Mouse (Mus musculus): ENCODE measurements around the gene Cckar. TPM values are rescaled to one million over a fixed set of nuclear protein-coding genes. Genes with fewer than 3 reads are reported as not detected.
A peak's percentile ranks its signal among the peaks of the same experiment; 100 is the strongest.

Cckar gene
- total and polyA plus RNA-seq, 2 experiments from 2014 or later, result 0.05 TPM; not detected in 1

GRCm38 (mm10) chr5:53661508-53661907 lies 46.0 kb downstream of the Cckar start:
- Histone ChIP-seq H3K4me1 (ENCODE audit: control insufficient read depth, insufficient read depth) (no peaks in the 10 kb centered on the region), H3K36me3 (replicated peaks; ENCODE audit: control insufficient read depth, insufficient read depth, low read length) (peaks cover 11% of the 10 kb centered on the region; the same call in 1 of the 2 replicates), H3K4me3 (ENCODE audit: low read depth, low read length) (no peak overlapping the region), H3K4me2 (ENCODE audit: low read depth, low read length) (no peak overlapping the region), H3K9me3 (replicated peaks; ENCODE audit: control insufficient read depth, low read length) (no peaks in the 10 kb centered on the region), H3K27me3 (ENCODE audit: control insufficient read depth, insufficient read depth, low read length) (no peaks in the 10 kb centered on the region), H3K9ac (replicated peaks; ENCODE audit: low read depth, low read length) (no peak overlapping the region), H3K27ac (ENCODE audit: low read depth) (no peak overlapping the region)
- 71% methylated on average over 2 of the region's 2 CpGs for WGBS
- ATAC-seq (ENCODE audit: insufficient read depth, low read depth) (no peak), DNase-seq (ENCODE audit: low spot score) (no peak)
- no peak for TF ChIP-seq EP300 (IDR thresholded peaks at IDR 0.05; ENCODE audit: low read depth)
- TF ChIP-seq CTCF (IDR thresholded peaks at IDR 0.05; ENCODE audit: low read depth), result no peak

GRCm38 (mm10) chr5:53657925-53658324 lies 49.6 kb downstream of the Cckar start:
- DNase-seq (ENCODE audit: low spot score) (peak; percentile 20), ATAC-seq (ENCODE audit: insufficient read depth, low read depth) (peak; percentile 55; the same call in 1 of the 2 replicates)
- 82% methylated on average over 6 of the region's 6 CpGs for WGBS
- Histone ChIP-seq H3K4me1 (ENCODE audit: control insufficient read depth, insufficient read depth) (no peaks in the 10 kb centered on the region), H3K9me3 (replicated peaks; ENCODE audit: control insufficient read depth, low read length) (no peaks in the 10 kb centered on the region), H3K27ac (ENCODE audit: low read depth) (no peak overlapping the region), H3K4me3 (ENCODE audit: low read depth, low read length) (no peak overlapping the region), H3K36me3 (replicated peaks; ENCODE audit: control insufficient read depth, insufficient read depth, low read length) (peaks cover 17% of the 10 kb centered on the region; the same call in 1 of the 2 replicates), H3K9ac (replicated peaks; ENCODE audit: low read depth, low read length) (no peak overlapping the region), H3K4me2 (ENCODE audit: low read depth, low read length) (no peak overlapping the region), H3K27me3 (ENCODE audit: control insufficient read depth, insufficient read depth, low read length) (no peaks in the 10 kb centered on the region)
- TF ChIP-seq EP300 (IDR thresholded peaks at IDR 0.05; ENCODE audit: low read depth) (no peak), CTCF (IDR thresholded peaks at IDR 0.05; ENCODE audit: low read depth) (peak; percentile 59)

DNA sequence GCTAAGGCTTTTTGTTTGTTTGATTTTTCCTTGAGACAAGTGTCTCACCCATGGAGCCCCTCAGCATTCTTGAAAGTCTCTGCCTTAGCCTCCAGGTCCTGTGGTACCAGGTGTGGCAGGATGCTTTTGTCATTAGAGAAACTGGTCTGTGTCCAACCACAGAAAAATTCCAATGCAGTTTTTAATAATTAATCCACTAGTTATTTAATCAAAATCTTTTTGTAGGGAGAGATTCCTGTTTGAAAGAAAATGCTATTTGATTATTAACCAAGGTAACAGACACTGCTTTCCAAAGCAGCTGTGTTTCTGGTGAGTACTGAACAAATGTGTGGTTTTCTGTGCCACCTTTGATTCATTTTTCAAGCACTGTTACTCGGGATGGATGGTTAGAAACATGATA lies 50.9 kb downstream of the Cckar start:
- Histone ChIP-seq H3K27me3 (ENCODE audit: control insufficient read depth, insufficient read depth, low read length) (no peaks in the 10 kb centered on the region), H3K4me3 (ENCODE audit: low read depth, low read length) (no peak overlapping the region), H3K9ac (replicated peaks; ENCODE audit: low read depth, low read length) (no peak overlapping the region), H3K4me2 (ENCODE audit: low read depth, low read length) (no peak overlapping the region), H3K4me1 (ENCODE audit: control insufficient read depth, insufficient read depth) (no peaks in the 10 kb centered on the region), H3K27ac (ENCODE audit: low read depth) (no peak overlapping the region), H3K36me3 (replicated peaks; ENCODE audit: control insufficient read depth, insufficient read depth, low read length) (peaks cover 28% of the 10 kb centered on the region), H3K9me3 (replicated peaks; ENCODE audit: control insufficient read depth, low read length) (no peaks in the 10 kb centered on the region)
- WGBS, result 37% methylated on average over 1 of the region's 1 CpGs
- ATAC-seq (ENCODE audit: insufficient read depth, low read depth) (no peak), DNase-seq (ENCODE audit: low spot score) (no peak)
- TF ChIP-seq CTCF (IDR thresholded peaks at IDR 0.05; ENCODE audit: low read depth) (no peak), EP300 (IDR thresholded peaks at IDR 0.05; ENCODE audit: low read depth) (no peak)

Other genes starting within 250 kb of the Cckar start
- 19.9 and 22.0 TPM in 2 replicates for gene Rbpj, start 241.6 kb downstream of the Cckar start, total RNA-seq (2014; rRNA removed; ENCODE audit: low replicate concordance)
- 11.4 and 12.6 TPM in 2 replicates for gene Rbpj, start 241.6 kb downstream of the Cckar start, polyA plus RNA-seq (2015; fragmentation: Nextera tagmentation; extraction: Ambion mirVana)
- gene Tbc1d19, start 101.9 kb upstream of the Cckar start, total RNA-seq (2014; rRNA removed; ENCODE audit: low replicate concordance), result 21.2 and 25.1 TPM in 2 replicates
- gene Tbc1d19, start 101.9 kb upstream of the Cckar start, polyA plus RNA-seq (2015; fragmentation: Nextera tagmentation; extraction: Ambion mirVana), result 17.7 and 20.8 TPM in 2 replicates

All from heart, postnatal 0 days (tissue).